Mouse (Mus musculus) right cerebral cortex, postnatal 36 days (tissue): Measurements from ENCODE around the gene Ccl27a.
"Not testable (repeated sequence)": the region's sequence is repeated elsewhere in the genome, so short reads cannot be mapped to it uniquely, and the experiment has no call there.

Source experiments
- DNase-seq, 2 experiments: peaks; one replicate each; pipeline ENCODE4 v3.0.0; 2022; ENCODE audit warnings: low spot score in 2 of 2, mixed read lengths in 1 of 2

The Ccl27a gene

DNA sequence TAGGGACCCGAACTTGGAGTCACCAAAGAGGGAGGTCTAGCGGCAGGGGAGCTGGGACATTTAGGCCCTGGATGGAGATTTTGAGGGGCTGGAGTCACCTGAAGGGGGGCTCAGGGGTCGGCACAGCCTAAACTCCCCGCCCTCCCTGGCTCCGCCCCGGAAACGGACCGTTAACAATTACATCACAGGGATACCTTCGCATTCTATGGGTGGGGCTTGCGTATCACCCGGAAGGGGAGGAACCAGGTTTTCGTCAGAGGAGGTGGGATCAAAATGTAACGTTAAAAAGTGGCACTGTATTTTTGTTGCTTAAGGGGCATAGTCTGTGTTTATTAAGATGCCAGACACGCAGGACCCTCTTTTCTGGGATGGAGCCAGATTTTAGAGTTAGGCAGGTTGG lies at the start of gene Ccl27a:
TSS of gene Ccl27a (minus strand) at position 246 of the 400 bp plus-strand sequence.
- DNase-seq, result peak; percentile 70 to 80

DNA sequence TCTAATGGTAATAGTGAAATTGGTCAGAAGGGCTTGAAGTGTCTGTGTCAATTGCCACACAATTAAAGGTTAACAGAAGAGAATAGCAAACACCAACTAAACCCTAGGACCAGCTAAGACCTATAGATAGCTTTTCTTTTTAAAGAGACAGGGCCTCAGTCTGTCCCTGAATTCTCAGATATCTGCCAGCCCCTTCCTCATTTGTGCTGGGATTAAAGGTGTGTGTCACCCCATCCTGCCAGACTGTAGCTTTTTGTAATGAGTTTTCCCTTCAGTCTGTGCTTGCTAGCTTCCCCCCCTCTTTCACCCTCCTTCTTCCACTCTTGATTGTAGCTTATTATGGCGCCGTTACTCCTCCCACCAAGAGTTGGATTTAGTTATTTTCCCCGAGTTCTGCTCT lies 9.2 kb upstream of the Ccl27a start:
- DNase-seq, result not testable (repeated sequence)

DNA sequence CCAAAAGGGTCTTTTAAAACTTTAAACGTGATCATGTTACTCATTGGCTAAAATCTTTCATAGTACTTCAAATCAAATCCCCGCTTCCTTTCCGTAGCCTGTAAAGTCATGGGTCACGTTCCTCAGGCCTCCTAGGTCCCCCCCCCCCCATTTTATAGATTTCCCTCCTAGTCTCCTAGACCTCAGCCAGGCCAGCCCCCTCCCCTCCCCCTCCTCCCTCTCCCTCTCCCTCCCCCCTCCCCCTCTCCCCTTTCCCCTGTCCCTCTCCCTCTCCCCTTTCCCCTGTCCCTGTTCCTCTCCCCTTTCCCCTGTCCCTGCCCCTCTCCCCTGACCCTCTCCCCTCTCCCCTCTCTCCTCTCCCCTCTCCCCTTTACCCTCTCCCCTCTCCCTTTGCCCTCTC lies 8.7 kb upstream of the Ccl27a start:
- not testable (repeated sequence) for DNase-seq

DNA sequence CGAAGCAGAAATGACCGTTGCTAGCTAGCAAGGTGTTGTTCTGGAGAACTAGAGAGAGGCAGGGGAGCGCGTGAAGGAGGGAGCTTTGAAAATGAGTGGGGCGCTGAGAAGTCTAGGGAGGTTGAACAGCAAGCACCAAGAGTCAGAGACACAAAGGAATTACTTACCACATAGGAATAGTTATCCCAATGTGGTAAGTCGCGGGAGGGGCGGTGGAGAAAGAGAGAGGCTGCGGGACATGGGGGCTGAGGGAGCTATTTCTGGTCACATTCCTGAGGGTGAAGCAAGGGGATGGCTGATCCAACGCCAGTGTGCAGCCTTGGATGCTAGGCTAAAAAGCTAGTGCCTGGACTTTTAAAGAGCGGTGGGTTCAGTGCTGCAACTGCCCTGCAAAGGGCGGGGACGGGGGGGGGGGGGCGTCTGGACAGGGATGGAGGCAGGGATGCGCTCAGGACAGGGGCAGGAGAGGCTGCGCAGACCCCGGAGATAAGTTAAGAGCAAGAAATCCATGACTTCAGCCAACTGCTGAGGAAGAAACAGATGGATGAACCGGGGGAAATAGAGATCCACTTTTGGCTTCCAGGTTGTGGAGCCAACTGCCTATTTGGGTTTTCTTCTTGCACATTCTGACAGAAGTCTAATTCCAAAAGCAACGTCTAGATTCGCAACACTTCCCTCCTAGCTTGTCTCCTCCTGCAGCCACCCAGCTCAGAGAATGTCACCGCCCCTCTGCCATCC lies 7.9 kb upstream of the Ccl27a start:
- not testable (repeated sequence) for DNase-seq

DNA sequence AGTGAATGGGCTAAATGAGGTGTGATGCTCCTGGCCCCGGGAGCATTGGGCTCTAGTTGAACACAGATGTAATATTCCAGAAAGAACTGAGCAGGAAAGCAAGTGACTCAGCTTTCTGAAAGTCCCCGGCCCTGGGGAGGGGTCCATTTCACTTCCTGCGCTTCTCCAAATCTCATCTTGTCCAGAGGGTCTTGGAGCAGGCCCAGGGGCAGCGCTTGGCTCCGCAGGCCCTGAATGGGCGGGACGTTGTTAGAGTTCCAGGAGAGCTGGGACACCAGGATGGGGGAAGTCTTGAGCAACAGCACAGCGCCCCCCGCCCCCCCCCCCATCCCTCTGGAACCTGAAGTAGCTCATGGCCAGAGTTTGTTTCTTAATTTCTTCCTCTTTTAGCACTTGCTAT lies 7.2 kb upstream of the Ccl27a start:
- DNase-seq, result not testable (repeated sequence)

DNA sequence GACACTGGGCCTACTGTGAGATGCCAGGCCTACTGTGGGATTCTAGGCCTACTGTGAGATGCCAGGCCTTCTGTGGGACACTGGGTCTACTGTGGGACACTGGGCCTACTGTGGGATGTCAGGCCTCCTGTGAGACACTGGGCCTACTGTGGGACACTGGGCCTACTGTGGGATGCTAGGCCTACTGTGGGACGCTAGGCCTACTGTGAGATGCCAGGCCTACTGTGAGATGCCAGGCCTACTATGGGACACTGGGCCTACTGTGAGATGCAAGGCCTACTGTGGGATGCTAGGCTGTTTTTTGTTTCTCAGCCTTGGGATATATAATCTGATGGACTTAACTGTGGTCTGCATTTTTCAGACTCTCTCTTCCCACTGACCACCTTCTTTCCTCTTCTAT lies 1.8 kb upstream of the Ccl27a start:
- DNase-seq, result not testable (repeated sequence)

DNA sequence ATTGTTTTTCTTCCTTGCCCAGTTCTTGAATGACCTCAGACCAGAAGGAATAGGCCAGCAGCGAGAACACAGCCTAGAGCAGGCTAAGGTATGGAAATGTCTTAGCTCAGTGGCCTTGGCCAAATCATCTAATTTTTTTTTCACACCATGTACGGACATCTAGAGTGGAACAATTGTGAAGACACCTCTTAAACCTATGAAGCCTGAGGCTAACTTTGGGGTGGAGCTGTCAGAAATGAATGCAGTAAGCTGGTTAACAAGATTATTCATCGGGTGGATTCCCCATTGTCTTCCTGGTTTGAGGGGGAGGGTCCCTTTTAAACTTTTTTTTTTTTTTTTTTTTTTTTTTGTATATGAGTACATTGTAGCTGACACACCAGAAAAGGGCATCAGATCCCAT lies 459 bp upstream of the Ccl27a start:
- DNase-seq, result not testable (repeated sequence)

DNA sequence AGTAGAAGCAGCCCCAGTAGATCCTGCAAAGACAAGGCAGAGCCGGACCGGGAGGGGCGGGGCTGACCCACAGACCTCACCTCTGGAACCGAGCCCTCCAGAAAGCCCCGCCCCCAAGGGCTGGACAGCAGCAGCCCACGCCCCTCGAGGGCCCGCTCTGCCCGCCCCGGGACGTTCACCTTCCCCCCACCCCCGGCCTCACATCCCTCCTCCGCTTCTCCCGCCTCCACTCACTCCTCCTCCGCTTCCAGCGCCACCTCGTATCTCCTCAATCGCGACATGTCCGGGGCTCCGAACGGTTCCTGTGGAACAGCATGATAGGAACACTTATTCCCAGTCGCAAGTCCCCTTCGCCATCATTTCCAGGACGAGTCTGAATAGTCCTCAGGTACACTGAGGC lies 545 bp downstream of the Ccl27a start:
- DNase-seq, result not testable (repeated sequence)

DNA sequence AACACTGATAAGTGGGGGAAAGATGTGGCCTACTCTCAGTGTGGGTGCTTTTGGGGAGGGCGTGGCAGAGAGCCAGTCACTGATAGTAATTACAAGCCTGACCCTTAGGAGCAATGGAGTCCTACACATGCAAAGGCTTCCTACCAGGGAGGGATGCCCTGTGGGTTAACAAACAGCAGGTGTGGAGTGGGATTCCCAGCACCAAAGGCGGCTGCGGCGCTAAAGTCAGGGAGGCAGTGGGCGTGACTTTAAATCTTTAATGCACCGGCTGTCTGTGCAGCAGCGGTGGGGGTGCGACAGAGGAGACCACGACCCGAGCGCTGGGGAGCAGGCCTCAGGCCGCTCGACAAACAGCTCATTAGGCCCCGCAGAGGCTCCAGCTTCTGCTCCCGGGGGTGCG lies 1.1 kb downstream of the Ccl27a start:
- not testable (repeated sequence) for DNase-seq

DNA sequence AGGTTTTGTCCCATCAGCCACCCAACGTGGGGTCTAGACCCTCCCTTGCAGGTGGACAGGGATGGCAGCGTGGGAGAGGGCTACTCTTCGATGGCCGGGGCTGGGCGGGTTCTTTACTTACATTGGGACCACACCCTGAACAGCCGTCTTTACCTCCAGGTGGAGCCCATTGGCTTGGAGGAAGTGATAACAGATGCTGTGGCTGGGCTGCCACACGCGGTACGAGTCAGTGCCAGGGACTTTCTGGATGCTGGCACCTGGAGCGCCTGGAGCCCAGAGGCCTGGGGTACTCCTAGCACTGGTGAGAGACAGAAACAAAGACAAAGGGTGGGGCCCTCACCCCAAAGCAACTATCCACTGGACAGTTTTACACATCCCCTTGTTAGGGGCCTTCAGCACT lies 6.7 kb downstream of the Ccl27a start:
- DNase-seq, result not testable (repeated sequence)

DNA sequence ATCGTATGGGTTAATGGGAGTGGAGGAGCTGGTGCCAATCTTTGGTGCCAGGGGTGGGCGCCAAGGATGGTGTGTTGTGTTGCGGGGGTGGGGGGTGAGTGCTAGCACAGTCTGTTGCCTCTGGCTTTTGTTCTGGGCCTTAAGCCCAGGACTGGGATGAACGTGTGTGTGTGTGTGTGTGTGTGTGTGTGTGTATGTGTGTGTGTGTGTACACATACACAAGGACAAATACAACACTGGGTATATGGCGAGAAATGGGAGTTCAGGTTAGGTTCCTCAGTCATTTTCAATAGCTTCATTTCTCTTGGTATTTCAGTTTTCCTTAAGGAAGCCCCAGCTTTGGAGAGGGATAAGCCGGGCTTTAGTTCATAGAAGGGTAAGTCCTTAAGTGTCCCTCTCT lies 10.9 kb downstream of the Ccl27a start:
- not testable (repeated sequence) for DNase-seq

DNA sequence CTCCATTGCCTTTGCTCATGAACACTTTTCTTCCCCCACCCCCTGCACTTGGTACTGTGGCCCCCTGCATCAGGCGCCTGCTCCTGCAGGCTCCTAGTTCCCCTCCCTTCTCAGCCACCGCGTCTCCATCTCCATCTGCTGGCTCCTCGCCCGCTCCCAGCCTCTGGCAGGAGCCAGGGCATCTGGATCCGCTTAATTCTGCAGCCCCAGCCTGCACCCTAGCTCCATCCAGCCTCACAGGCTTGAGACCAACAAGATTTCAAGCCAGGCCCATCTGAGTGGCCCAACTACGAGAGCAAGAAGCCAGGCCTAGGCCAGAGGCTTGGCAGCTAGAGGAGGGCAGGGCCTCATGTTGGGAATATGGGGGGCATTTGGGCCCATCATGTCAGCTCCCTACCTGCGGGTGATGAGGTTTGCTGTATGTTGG lies 11.3 kb downstream of the Ccl27a start:
- DNase-seq, result not testable (repeated sequence)

DNA sequence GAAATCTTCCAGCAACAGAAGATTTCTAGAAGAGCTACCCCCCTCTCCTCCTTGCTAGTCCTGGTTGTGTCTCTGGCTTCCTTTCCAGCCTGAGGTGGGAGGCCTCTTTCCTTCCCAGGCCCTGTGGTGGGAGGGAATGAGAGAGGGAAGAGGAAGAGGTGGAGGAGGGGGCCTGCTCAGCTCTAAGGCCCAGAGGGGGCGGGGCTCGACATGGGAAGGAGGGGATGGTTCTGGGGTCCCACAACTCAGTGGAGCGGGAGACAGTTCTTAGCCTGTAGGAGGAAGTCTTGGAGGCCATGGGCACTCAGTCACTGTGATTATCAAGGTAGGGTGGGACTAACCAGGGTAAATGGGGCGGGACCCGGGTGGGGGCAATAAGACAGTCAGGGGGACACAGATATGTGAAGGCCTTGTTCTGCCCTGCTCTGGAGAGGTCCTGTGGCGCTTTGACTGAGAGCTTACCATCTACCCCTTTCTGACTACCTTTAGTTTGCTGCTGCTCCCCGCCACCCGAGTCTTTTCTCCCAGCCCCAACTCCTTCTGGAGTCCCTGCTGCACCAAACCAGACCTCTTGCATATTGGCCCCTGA lies 11.9 kb downstream of the Ccl27a start:
- DNase-seq, result no peak

DNA sequence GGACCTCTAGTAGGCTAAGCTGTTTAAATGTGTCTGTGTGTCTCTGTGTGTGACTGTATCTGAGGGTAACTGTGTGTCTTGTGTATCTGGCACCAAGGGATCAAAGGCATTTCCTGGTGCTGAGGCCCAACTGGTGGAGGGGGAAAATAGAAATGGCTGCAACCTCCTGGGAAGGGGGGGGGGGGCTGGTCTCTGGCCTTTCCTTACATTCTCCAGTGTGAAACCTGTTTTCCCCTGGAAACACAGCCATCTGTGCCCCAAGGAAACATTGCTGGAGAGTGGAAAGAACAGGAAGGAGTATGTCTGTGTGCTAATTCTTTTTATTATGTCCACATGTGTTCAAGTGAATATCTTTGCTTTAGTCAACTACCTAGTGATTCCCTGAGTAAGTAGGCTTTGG lies 12.4 kb downstream of the Ccl27a start:
- DNase-seq, result no peak

DNA sequence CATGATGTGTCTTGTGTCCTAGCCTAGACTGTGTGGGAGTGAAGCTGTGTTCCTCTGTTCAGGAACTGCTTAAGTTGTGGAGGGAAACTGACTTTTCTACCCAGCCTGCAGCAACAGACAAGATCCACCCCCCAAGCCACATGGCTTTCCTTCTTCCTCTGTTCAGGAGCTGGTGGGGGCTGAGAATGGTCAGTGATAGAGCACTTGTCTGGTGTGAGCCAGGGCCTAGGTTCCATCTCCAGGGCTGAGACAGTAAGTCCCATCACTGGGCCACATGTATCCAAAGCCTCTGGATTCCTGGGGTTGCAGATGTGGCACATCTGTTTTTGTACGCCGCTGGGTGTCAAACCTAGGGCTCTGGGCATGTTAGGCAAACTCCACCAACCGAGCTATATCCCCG lies 13.1 kb downstream of the Ccl27a start:
- no peak for DNase-seq

DNA sequence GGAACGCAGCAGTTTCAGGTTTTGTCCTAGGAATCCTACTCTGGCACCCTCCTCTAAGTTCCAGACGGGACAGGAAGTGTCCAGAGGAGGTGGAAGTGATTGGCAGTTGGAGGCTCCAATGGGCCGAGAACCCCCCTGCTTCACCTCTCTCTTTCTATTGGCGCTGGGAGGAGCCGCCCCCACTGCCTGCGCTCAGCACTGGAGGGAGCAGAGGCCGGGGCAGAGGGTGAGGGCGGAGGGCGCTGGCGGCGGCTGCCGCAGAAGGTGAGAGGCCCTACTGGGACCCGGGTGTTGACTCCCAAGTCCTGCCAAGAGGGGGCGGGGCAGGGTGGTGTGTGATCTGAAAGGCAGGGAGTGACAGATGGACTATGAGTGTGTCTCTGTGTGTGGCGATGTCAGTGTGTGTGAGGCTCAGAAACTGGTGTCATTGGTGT lies 13.7 kb downstream of the Ccl27a start:
- no peak for DNase-seq

DNA sequence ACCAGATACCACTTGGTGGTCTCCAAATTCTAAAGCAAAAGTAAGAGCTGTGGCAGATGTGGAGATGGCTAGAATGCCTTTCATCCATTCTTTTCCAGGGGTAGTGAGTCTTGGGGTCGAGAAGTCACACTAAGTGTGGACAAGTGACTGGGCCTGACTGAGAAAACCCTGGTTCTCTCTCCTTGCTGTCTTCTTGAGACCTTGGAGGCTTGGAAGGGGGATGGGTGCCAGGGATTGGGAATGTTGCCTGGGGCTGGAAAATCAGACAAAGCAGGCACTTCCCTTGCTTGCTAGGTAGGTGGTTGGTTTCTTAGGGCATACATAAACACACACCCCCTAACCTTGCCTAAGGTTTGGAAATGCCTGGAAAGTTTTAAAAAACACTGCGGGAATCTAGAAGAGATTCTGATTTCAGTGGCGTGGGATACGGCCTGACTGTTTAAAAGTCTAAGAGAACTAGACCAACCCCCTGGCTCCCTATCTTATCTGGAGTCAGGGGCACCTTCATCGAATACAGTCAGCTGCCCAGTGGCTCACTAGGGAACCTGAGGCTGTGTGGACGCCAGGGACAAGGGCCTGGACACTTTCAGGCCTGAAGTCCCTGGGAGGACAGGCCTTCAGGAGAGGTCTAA lies 14.3 kb downstream of the Ccl27a start:
- DNase-seq, result no peak

DNA sequence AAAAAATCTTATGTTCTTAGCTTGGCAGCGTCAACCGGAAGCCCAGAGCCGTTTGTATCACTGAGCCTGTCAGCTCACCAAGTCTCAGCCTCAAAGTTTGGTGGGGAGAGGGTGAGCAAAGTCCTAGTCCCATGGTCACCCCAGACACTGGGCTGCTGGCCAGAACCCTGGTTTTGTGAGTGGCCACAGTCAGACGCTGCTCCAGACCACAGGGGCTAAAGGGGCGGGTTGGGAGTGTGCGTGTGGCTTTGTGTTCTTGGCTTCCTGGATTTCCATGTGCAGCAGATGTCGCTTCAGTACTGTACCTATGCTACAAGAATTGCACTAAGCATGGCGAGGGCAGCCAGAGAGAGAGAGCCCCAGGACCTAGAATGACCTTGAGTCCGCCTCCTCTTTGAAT lies 14.8 kb downstream of the Ccl27a start:
- DNase-seq, result no peak

DNA sequence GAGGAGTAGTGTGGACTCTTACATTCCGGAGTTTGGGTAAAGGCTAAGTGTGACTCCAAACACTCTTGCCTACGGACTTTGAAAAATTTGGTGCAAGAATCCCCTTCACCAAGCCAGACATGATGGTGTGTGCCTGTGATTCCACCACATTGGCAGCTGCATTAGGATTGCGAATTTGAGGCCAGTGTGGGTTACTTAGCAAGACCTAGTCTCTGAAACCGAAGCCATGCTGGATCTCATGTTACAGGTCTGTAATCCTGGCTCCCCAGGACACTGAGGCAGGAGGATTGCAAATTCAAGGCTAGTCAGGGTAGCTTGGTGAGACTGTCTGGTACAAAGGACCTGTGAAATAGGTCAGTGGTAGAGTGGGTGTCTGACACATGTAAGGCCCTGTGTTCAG lies 15.3 kb downstream of the Ccl27a start:
- DNase-seq, result no peak

DNA sequence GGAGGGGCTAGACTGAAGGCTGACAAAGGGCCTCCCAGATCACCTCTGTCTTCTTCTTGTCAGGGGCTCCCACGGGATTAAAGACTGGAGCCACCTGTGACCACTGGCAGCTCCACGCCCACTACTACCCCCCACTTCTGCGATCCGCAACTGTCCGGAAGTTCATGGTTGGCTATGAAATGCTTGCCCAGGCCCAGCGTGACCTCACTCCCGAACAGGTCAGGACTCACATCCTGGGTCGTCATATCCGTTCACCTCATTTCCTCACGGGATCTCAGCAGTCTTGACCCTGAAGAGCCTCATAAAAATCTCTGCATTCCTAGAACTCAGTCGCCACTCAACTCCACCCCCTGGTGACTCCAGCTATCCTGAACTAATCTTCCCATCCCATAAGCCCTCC lies 16.0 kb downstream of the Ccl27a start:
- no peak for DNase-seq

DNA sequence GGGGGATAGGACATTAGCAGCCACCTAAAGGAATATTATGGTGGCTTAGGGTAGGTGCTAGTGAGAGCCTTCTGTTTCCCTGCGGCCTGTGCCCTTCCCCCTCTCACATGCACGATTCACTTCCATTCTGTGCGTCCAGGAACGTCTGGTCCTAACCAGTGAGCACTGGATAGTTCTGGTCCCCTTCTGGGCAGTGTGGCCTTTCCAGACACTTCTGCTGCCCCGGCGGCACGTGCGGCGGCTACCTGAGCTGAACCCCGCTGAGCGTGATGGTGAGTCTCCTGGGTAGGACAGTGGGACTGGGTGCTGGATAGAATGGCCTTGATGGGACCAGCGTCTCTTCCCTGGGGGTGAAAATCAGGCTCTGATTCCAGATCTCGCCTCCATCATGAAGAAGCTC lies 16.7 kb downstream of the Ccl27a start:
- DNase-seq, result no peak

DNA sequence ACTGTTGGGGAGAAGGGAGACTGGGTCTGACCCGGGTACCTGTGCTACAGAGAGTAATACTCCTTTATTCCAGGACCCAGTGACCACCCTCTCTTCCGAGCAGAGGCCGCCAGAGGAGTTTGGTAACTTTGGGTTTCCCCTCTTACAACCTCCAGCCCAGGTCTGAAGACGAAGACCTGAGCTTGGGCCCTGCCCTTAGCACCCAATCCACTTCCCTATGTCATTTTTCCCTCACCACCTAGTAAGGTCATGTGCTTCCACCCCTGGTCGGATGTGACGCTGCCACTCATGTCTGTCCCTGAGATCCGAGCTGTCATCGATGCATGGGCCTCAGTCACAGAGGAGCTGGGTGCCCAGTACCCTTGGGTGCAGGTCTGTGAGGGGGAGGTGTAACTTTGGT lies 17.6 kb downstream of the Ccl27a start:
- no peak for DNase-seq
